Mouse (Mus musculus) v-Abl transformed pro-B cells (cell line): Measurements from ENCODE around the gene Csk.

Experiments
- in situ Hi-C, 2 experiments: fragments of 400-800 bp; cut with MboI; formaldehyde crosslinking; loops; one replicate each; pipeline ENCODE4 v1.15.1; 2025; ENCODE audit not compliant: unreplicated experiment in 2 of 2

The Csk gene

GRCm38 (mm10) chr9:57643169-57643855 lies 10.1 kb downstream of the Csk start:
- in situ Hi-C loops, result loop anchor here in 1 of 2 experiments (10.0 kb wide), 3 partner anchors 291 to 621 kb away; no protein-coding TSS in a partner anchor

GRCm38 (mm10) chr9:57641775-57642550 lies 11.5 kb downstream of the Csk start:
- in situ Hi-C loops, result loop anchor here in 1 of 2 experiments (10.0 kb wide), 3 partner anchors 293 to 623 kb away; no protein-coding TSS in a partner anchor

GRCm38 (mm10) chr9:57641022-57641421 lies 12.4 kb downstream of the Csk start:
- in situ Hi-C loops, result loop anchor here in 1 of 2 experiments (10.0 kb wide), 3 partner anchors 294 to 624 kb away; no protein-coding TSS in a partner anchor

GRCm38 (mm10) chr9:57640384-57640783 lies 13.0 kb downstream of the Csk start:
- in situ Hi-C loops, result loop anchor here in 1 of 2 experiments (10.0 kb wide), 3 partner anchors 294 to 624 kb away; no protein-coding TSS in a partner anchor

GRCm38 (mm10) chr9:57639661-57640328 lies 13.6 kb downstream of the Csk start:
- in situ Hi-C loops, result loop anchor here in 1 of 2 experiments (10.0 kb wide), 3 partner anchors 295 to 625 kb away; no protein-coding TSS in a partner anchor

- in situ Hi-C loops, result no loop called here
Observed at GRCm38 (mm10) chr9:57638651-57639459, 14.6 kb downstream of the Csk start.

- in situ Hi-C loops, result no loop called here
Observed at GRCm38 (mm10) chr9:57637741-57638322, 15.6 kb downstream of the Csk start.

- in situ Hi-C loops, result no loop called here
Observed at GRCm38 (mm10) chr9:57637272-57637671, 16.2 kb downstream of the Csk start.

GRCm38 (mm10) chr9:57633481-57634024 lies 19.9 kb downstream of the Csk start:
- in situ Hi-C loops, result no loop called here

- in situ Hi-C loops, result no loop called here
Observed at GRCm38 (mm10) chr9:57629118-57629874, 24.1 kb downstream of the Csk start.

GRCm38 (mm10) chr9:57628717-57629116 lies 24.7 kb downstream of the Csk start:
- in situ Hi-C loops, result no loop called here

- in situ Hi-C loops, result no loop called here
Observed at GRCm38 (mm10) chr9:57627892-57628291, 25.5 kb downstream of the Csk start.

GRCm38 (mm10) chr9:57627191-57627590 lies 26.2 kb downstream of the Csk start:
- in situ Hi-C loops, result no loop called here

GRCm38 (mm10) chr9:57625674-57626500 lies 27.5 kb downstream of the Csk start:
- in situ Hi-C loops, result no loop called here

- in situ Hi-C loops, result loop anchor here in 1 of 2 experiments (5.0 kb wide), 1 partner anchor 82 kb away; no protein-coding TSS in a partner anchor
Observed at GRCm38 (mm10) chr9:57624295-57624694, 29.1 kb downstream of the Csk start.

GRCm38 (mm10) chr9:57620674-57621073 lies 32.8 kb downstream of the Csk start, which contains the start of gene Lman1l:
TSS of gene Lman1l (minus strand) at chr9:57620774.
- in situ Hi-C loops, result loop anchor here in 1 of 2 experiments (5.0 kb wide), 1 partner anchor 78 kb away; no protein-coding TSS in a partner anchor

GRCm38 (mm10) chr9:57618854-57619253 lies 34.6 kb downstream of the Csk start:
- in situ Hi-C loops, result loop anchor here (5.0 kb wide), 1 partner anchor 33 kb away; the partner anchor contains the start of gene Csk (in 2 of the 2)
